Mouse (Mus musculus): Measurements from ENCODE around the gene Ptprf.

DNA sequence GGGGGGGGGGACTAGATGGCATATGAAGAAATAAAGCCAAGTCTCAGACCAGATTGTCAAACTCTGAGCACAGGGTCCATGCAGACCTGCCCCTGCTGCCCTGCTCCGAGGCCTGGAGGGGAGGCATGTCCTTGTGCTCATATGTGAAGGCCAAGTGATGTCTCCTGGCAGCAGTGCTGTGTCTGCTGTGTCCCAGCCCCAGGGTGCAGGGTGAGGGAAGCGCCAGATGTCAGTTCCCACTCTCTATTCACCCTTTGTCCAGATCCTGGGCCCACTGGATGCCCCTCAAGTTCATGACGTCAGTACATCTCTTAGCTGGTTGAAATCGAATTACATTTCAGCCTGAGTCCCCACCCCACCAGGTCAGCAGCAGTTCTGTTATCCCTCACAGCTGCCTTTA lies 3.6 kb upstream of the Ptprf start:
- TF ChIP-seq CTCF (IDR thresholded peaks at IDR 0.05; ENCODE audit: extremely low read depth, insufficient read depth, low read length) (no peak), POLR2A (IDR thresholded peaks at IDR 0.05; ENCODE audit: extremely low read depth, insufficient read depth, low read length) (no peak)

Measured in cortical plate, adult 2 months (tissue).